Mouse (Mus musculus) thymus, postnatal 36 days (tissue): ENCODE measurements around the gene Dhrs2.
A peak's percentile ranks its signal among the peaks of the same experiment; 100 is the strongest.

Experiments
- DNase-seq, 2 experiments: peaks; one replicate each; pipeline ENCODE4 v3.0.0; 2022; ENCODE audit warnings: mixed read lengths in 2 of 2

The Dhrs2 gene

GRCm38 (mm10) chr14:55221707-55222106, at the start of gene Dhrs2:
Gene Dhrs2 (plus strand): TSS chr14:55222007.
- no peak for DNase-seq

DNA sequence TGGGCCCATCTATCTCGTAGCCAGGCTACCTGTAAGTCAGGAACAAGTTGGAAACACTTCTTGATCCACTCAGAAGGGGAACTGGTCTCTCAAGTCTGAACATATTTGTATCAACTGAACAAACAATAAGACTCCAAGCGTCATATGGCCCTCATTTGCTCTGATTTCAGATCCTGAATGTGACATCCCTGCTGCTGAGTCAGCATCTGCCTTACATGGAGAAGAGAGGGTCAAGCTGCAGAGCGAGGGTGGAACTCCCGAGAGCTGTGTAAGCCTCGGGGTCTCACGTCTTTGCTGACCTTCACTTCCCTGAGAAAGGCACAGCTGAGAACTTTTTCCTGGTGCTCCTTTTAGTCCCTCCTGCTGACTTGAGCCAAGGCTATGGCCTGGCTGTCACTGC, 47.6 kb upstream of the Dhrs2 start:
- DNase-seq = no peak

DNA sequence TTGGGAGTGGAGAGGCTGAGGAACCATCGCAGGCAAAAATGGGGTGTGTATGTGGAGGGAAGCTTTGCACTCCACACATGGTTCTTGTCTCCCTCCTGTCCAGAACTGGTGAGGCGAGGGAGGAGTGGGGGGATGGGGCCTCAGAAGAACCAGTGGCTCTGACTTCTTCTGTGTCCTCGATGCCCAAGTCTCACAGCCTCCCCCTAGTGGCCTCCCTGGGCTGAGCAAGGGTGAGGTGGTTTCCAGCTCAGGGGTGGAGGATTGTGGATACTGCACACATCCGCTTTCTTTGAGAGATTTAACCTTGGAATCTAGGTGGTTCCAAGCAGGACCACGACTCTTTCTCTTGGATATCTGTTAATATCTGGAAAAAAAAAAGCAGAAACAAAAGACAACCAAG, 44.5 kb upstream of the Dhrs2 start:
- DNase-seq = peak; percentile 53 to 57

DNA sequence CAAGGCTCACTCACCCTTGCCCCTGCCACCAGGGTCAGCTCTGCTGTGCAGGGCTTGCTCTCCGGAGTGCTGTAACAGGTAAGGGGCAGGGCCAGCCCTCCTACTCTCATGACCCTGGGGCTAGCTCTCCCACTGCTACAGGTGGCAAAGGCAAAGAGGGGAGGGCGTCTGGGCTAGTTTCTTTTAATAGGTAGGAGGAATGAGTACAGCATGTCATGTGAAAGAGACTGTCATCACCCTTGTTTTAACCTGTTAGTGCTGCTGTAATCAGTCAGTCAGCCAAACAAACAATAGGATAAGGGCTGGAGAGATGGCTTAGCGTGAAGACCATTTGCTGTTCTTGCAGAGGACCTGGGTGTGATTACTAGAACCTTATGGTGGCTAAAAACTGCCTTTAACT, 40.9 kb upstream of the Dhrs2 start:
- no peak for DNase-seq

DNA sequence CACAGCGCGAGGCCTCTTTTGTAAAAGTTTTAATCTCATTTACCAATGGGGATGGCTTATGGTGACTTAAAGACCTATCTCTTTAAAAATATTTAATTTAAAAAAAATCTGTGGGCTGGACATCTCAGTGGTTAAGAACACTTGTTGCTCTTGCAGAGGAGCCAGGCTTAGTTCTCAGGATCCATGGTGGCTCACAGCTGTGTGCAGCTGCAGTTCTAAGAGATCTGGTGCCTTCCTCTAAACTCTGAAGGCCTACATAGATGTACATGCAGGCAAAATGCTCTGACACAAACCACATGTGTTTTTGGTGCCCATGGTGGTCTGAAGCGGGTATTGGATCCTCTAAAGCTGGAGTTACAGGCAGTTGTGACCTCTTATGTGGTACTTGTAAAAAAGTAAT, 38.6 kb upstream of the Dhrs2 start:
- no peak for DNase-seq

DNA sequence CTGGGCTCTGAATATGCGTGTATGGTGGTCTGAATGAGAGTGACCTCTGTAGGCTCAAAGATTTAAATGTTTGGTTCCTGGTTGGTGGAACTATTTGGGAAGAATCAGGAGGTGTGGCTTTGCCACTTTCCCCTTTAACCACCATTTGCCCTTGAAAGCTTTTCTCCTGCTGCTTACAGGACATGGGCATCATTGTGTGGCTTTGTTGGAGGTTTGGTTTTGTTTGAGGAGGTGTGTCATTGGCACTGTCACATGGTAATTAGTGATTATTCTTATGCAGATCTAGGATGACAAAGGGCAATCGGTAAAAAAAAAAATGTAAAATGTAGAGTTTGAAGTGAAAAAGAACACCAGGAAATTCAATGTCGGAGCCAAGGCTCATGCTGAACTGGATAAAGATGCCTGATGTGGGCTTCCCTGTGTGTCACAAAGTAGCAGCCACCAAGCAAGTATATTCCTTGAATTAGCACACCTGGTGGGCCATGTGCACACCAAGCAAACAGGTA, 37.1 kb upstream of the Dhrs2 start:
- DNase-seq = no peak

DNA sequence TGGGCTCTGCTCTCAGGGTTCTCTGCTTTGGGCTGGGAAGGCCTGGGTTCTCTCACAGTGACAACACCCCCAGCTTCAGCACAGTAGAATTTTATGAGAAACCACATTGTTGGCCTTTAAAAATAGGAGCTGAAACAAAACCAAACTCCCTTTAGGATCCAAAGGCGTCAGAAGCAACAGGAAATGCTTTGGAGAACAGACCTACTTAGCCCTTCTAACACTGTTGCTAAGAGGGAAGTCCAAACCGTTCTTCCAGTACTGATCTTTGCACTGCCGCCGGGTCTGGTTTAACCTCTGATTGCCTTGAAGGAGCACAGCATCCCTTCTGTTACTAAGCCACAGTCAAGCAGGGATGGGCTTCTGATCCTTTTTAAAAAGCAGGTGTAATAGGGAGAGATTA, 33.3 kb upstream of the Dhrs2 start:
- DNase-seq = no peak

DNA sequence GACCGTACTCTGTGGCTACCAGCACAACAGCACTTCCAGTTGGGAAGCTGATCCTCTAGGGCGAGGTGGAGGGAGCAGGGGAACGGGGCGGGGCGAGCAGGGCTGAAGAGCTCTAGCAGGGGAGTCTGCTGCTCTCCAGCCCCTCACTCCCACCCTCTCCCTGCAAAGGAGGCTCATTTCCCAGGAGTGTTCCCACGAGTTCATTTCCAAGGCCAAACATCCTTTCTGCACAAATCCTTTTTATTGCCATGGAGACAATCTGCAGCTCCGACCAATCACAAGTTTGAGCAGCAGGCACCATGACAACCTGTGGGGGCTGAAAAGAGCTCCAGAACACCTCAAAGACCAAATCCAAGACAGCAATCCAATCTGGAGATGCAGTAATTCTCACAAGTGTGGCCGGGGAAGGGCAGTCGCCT, 32.4 kb upstream of the Dhrs2 start:
- DNase-seq = no peak

GRCm38 (mm10) chr14:55193354-55193753, 28.5 kb upstream of the Dhrs2 start:
- no peak for DNase-seq

- peak; percentile 40 to 43 for DNase-seq
These were observed 27.8 kb upstream of the Dhrs2 start for GRCm38 (mm10) chr14:55193876-55194635.

- DNase-seq = no peak
These were observed 27.0 kb upstream of the Dhrs2 start for GRCm38 (mm10) chr14:55194786-55195185.

GRCm38 (mm10) chr14:55197121-55197520, 24.7 kb upstream of the Dhrs2 start:
- DNase-seq = peak in 1 of 2 experiments; percentile 4

- DNase-seq = no peak
These were observed 23.6 kb upstream of the Dhrs2 start for GRCm38 (mm10) chr14:55198187-55198586.

DNA sequence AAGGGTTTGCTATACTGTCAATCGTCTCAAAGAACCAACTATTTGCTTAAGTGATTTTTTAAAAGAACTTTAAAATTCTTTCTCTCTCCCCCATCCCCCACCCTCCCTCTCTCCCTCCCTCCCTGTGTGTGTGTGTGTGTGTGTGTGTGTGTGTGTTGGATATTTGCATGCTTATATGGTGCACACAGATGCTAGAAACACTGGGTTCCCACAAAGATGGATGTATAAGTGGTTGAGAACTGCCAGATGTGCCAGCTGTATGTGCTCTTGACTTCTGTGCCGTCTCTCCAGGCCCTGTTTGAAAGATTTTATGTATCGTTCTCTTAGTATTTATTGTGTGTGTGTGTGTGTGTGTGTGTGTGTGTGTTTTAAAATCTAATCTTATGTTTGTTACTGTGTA, 17.3 kb upstream of the Dhrs2 start:
- no peak for DNase-seq

GRCm38 (mm10) chr14:55205045-55205750, 16.6 kb upstream of the Dhrs2 start:
- no peak for DNase-seq

DNA sequence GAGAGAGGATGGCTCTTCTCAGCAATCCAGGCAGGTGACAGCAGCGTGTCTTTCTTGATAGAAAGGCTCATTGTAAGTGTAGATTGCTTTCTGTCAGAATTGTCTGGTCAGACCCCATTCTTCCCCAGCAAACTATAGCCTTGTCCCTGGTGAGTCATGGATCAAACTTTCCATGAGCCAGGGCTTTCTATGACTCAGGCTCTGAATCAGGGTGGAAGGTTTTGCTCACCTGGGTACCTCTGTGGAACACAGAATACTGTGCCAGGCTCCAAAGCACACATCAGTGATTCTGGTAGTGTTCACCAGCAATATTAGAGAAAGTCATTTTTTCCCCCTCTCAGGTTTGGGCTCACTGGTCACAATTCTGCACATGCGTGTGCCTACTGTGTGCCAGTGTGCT, 13.5 kb upstream of the Dhrs2 start:
- DNase-seq = no peak

DNA sequence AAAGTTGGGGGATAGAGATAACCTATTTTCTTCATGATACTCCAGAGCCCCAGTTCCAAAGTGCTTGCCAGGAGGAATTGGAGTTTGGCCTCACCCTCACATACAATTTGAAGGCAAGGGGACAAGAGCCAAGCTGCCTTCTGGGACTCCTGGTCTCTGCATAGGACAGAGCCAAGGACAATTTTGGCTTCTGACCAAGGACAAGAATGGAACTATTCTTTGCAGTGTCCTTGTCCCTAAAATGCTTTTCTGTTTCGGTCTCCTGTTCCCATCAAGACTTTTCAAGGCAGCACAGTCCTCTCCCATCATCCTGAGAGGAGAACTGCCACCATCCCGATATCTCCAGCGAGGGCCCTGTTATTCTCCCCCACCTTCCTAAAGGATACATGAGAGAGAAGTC, 8.2 kb upstream of the Dhrs2 start:
- DNase-seq = no peak

GRCm38 (mm10) chr14:55214507-55214906, 7.3 kb upstream of the Dhrs2 start:
- peak; percentile 56 to 66 for DNase-seq

DNA sequence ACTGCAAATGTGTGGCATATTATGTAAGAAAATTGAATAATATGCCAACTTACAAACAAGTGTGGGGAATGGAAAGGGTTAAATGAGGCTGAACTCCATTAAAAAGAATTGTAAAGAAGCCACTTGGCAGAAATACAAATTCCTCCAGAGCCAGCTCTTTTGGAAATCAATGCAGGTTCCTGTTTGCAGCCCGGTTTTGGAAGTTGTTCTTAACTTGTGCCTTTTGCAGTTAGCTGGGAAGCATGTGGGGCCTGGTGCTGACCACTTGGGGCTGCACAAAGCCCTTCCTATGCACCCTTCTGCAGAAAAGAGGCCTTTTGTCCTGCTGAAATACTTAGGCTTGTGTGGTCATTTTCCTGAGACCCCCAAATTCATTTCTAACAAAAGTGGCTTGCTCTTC, 1.4 kb downstream of the Dhrs2 start:
- no peak for DNase-seq

- DNase-seq = no peak
These were observed 12.8 kb downstream of the Dhrs2 start for GRCm38 (mm10) chr14:55234639-55235038.

- no peak for DNase-seq
These were observed 14.9 kb downstream of the Dhrs2 start for GRCm38 (mm10) chr14:55236685-55237084.

DNA sequence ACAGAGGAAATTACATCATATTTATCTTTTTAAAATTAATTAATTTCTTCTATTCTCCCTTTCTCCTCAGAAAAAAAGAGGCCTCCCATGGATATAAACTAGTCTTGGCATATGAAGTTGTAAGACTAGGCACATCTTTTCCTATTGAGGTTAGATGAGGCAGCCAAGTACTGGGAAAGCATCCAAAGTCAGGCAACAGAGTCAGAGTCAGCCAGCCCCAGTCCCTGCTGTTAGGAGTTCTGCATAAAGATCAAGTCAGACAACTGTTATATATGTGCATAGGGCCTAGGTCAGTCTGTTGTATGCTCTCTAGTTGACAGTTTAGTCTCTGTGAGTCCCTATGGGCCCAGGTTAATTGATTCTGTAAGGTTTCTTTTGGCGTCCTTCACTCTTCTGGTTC, 20.9 kb downstream of the Dhrs2 start:
- DNase-seq = no peak

GRCm38 (mm10) chr14:55247181-55247580, 25.4 kb downstream of the Dhrs2 start:
- no peak for DNase-seq

GRCm38 (mm10) chr14:55248284-55248683, 26.5 kb downstream of the Dhrs2 start:
- DNase-seq = no peak
